In the genomic region with DNA sequence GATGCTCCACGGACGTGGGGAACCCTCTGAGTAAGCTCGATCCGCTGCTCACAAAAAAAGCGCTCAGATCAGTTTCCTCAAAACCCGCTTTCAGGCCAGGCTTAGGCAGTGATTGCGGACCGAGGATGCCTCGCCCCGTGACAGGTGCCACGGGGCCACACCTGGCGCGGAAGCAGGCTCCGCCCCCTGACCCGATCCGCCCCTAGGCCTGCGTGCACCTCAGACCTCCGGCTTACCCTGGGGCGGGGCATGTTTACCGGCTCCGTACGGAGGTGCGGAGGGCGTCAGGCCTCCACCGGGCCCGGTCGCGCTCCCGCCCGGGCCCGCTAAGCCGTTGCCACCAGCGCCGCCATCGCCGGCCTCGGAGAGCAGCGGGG, we compare ENCODE assay signal across 8 mouse cellular contexts. TPM values are rescaled to one million over a fixed set of nuclear protein-coding genes. Genes with fewer than 3 reads are reported as not detected.
DNase-seq lines count a peak whose midpoint lies in the region; ATAC-seq and TF ChIP-seq lines count a peak whose summit lies in the region.

No protein-coding gene starts in this region.

- under 1% methylated on average over 37 of the region's 38 CpGs for WGBS in spleen, adult 2 months
- WGBS in forebrain, embryonic 16.5 days, result under 1% methylated on average over 38 of the region's 38 CpGs
- WGBS in limb, embryonic 11.5 days, result under 1% methylated on average over 38 of the region's 38 CpGs
- 2% methylated on average over 38 of the region's 38 CpGs for WGBS in midbrain, embryonic 10.5 days
- WGBS in stomach, embryonic 16.5 days, result under 1% methylated on average over 38 of the region's 38 CpGs

- peak overlapping the region; percentile 95 for H3K27ac ChIP-seq in spleen, adult 2 months (ENCODE audit: insufficient read depth, low read length)
- peak overlapping the region; percentile 86 for H3K27ac ChIP-seq in forebrain, embryonic 16.5 days (ENCODE audit: low read length)
- 0 out of 2 replicates have a peak overlapping the region, but pooled peaks have one; percentile 62 for H3K27ac ChIP-seq in limb, embryonic 11.5 days (replicated peaks; ENCODE audit: low read depth, low read length)
- H3K27ac ChIP-seq in midbrain, embryonic 10.5 days (replicated peaks), result peak overlapping the region; percentile 92
- H3K27ac ChIP-seq in stomach, embryonic 16.5 days (ENCODE audit: low read length), result peak overlapping the region; percentile 96

- TF ChIP-seq CTCF in spleen, adult 2 months (IDR thresholded peaks at IDR 0.05; ENCODE audit: extremely low read depth, insufficient read depth, insufficient read length, insufficient replicate concordance), result no peak

- peak overlapping the region; percentile 75 for H3K4me3 ChIP-seq in spleen, adult 2 months (ENCODE audit: extremely low read depth, insufficient read depth, insufficient read length)
- peak overlapping the region; percentile 98 for H3K4me3 ChIP-seq in forebrain, embryonic 16.5 days (replicated peaks; ENCODE audit: low read length)
- H3K4me3 ChIP-seq in limb, embryonic 11.5 days (ENCODE audit: low read depth, low read length), result peak overlapping the region; percentile 98
- H3K4me3 ChIP-seq in midbrain, embryonic 10.5 days, result peak overlapping the region; percentile 91
- H3K4me3 ChIP-seq in stomach, embryonic 16.5 days (replicated peaks; ENCODE audit: low read length), result peak overlapping the region; percentile 99

- peak overlapping the region; percentile 73 for H3K4me2 ChIP-seq in forebrain, embryonic 16.5 days (ENCODE audit: low read length)
- H3K4me2 ChIP-seq in limb, embryonic 11.5 days (ENCODE audit: low read depth, severe bottlenecking), result peak overlapping the region; percentile 76
- peak overlapping the region; percentile 83 for H3K4me2 ChIP-seq in stomach, embryonic 16.5 days (ENCODE audit: low read depth, low read length)

- H3K9me3 ChIP-seq in forebrain, embryonic 16.5 days (ENCODE audit: control insufficient read depth, low read length), result no peaks in the 10 kb centered on the region
- H3K9me3 ChIP-seq in limb, embryonic 11.5 days (ENCODE audit: control insufficient read depth, low read length), result no peaks in the 10 kb centered on the region
- H3K9me3 ChIP-seq in midbrain, embryonic 10.5 days (replicated peaks), result no peaks in the 10 kb centered on the region
- no peaks in the 10 kb centered on the region for H3K9me3 ChIP-seq in stomach, embryonic 16.5 days (replicated peaks; ENCODE audit: control insufficient read depth, low read length)

- no peaks in the 10 kb centered on the region for H3K27me3 ChIP-seq in spleen, adult 2 months (ENCODE audit: control insufficient read depth, insufficient read depth, low read length)
- H3K27me3 ChIP-seq in forebrain, embryonic 16.5 days (replicated peaks; ENCODE audit: control insufficient read depth, insufficient read depth, low read length), result no peaks in the 10 kb centered on the region
- no peaks in the 10 kb centered on the region for H3K27me3 ChIP-seq in limb, embryonic 11.5 days (ENCODE audit: control insufficient read depth, insufficient read depth, low read length)
- no peaks in the 10 kb centered on the region for H3K27me3 ChIP-seq in midbrain, embryonic 10.5 days (ENCODE audit: low read depth, poor library complexity, severe bottlenecking)
- H3K27me3 ChIP-seq in stomach, embryonic 16.5 days (ENCODE audit: control insufficient read depth, insufficient read depth, low read length), result no peaks in the 10 kb centered on the region

- DNase-seq in cerebellum, adult 11 months, result peak; percentile 85
- no peak for DNase-seq in cerebellum, adult 11-12 months
- DNase-seq in spleen, adult 2 months (ENCODE audit: low read depth in 1 of 2, low spot score in 2 of 2), result peak; percentile 70 to 71
- DNase-seq in spleen, adult 12 weeks (ENCODE audit: low spot score), result no peak
- DNase-seq in limb, embryonic 11.5 days (ENCODE audit: low spot score), result peak; percentile 45
- no peak for DNase-seq in midbrain, embryonic 10.5 days (ENCODE audit: low spot score)

- peak; percentile 23 for ATAC-seq in forebrain, embryonic 16.5 days
- peak; percentile 36 for ATAC-seq in limb, embryonic 11.5 days (ENCODE audit: insufficient number of reproducible peaks, low FRiP score, low TSS enrichment, low read depth)
- peak; percentile 58 for ATAC-seq in stomach, embryonic 16.5 days (ENCODE audit: insufficient read depth, low FRiP score)

- H3K36me3 ChIP-seq in spleen, adult 2 months (ENCODE audit: control insufficient read depth, insufficient read depth, low read length), result peaks cover 31% of the 10 kb centered on the region
- peaks cover 18% of the 10 kb centered on the region for H3K36me3 ChIP-seq in forebrain, embryonic 16.5 days (ENCODE audit: control insufficient read depth, insufficient read depth)
- H3K36me3 ChIP-seq in limb, embryonic 11.5 days (ENCODE audit: control insufficient read depth, insufficient read depth, low read length), result peaks cover 12% of the 10 kb centered on the region; the same call in 1 of the 2 replicates
- peaks cover 39% of the 10 kb centered on the region for H3K36me3 ChIP-seq in midbrain, embryonic 10.5 days
- H3K36me3 ChIP-seq in stomach, embryonic 16.5 days (ENCODE audit: control insufficient read depth, insufficient read depth, low read length), result peaks cover 19% of the 10 kb centered on the region; the same call in 1 of the 2 replicates

- no peak for TF ChIP-seq POLR2A in spleen, adult 2 months (IDR thresholded peaks at IDR 0.05; ENCODE audit: low read depth, low read length)

- peak overlapping the region; percentile 99 for H3K9ac ChIP-seq in forebrain, embryonic 16.5 days (replicated peaks; ENCODE audit: low read depth, low read length)
- peak overlapping the region; percentile 93 for H3K9ac ChIP-seq in limb, embryonic 11.5 days (ENCODE audit: low read length)
- H3K9ac ChIP-seq in stomach, embryonic 16.5 days (ENCODE audit: low read length), result peak overlapping the region; percentile 98

- H3K4me1 ChIP-seq in spleen, adult 2 months (ENCODE audit: control insufficient read depth, insufficient read depth, insufficient read length), result peaks cover 8% of the 10 kb centered on the region; the same call in 1 of the 2 replicates
- peaks cover 33% of the 10 kb centered on the region for H3K4me1 ChIP-seq in forebrain, embryonic 16.5 days (replicated peaks; ENCODE audit: control insufficient read depth, insufficient read depth, low read length)
- H3K4me1 ChIP-seq in limb, embryonic 11.5 days (ENCODE audit: control insufficient read depth, insufficient read depth, low read length), result 0 out of 2 replicates have a peak, but pooled peaks cover 3% of the 10 kb centered on the region
- peaks cover 44% of the 10 kb centered on the region for H3K4me1 ChIP-seq in midbrain, embryonic 10.5 days
- peaks cover 12% of the 10 kb centered on the region for H3K4me1 ChIP-seq in stomach, embryonic 16.5 days (ENCODE audit: control insufficient read depth, insufficient read depth, low read length)

RNA-seq across cellular contexts. Expression of a gene that starts 0.3 kb away (rescaled TPM):
- 87.3 and 131 TPM in 2 replicates for polyA plus RNA-seq in spleen, adult 2 months (2012; rRNA removed)
- 100 and 101 TPM in 2 replicates for polyA plus RNA-seq in forebrain, embryonic 16.5 days (2015; fragmentation: Nextera tagmentation; extraction: Ambion mirVana)
- polyA plus RNA-seq in limb, embryonic 11.5 days (2014; fragmentation: Nextera tagmentation; extraction: Ambion mirVana), result 47.3 and 52.8 TPM in 2 replicates
- 50.4 and 55.6 TPM in 2 replicates for polyA plus RNA-seq in midbrain, embryonic 10.5 days (2016; fragmentation: Nextera tagmentation; extraction: Ambion mirVana)
- polyA plus RNA-seq in stomach, embryonic 16.5 days (2015; fragmentation: Nextera tagmentation; extraction: Ambion mirVana), result 45.2 and 47.6 TPM in 2 replicates

RNA-seq across cellular contexts. Expression of a gene that starts 0.5 kb away (rescaled TPM):
- 21.4 and 27.0 TPM in 2 replicates for polyA plus RNA-seq in spleen, adult 2 months (2012; rRNA removed)
- polyA plus RNA-seq in forebrain, embryonic 16.5 days (2015; fragmentation: Nextera tagmentation; extraction: Ambion mirVana), result 15.8 and 17.2 TPM in 2 replicates
- 78.4 and 86.1 TPM in 2 replicates for polyA plus RNA-seq in limb, embryonic 11.5 days (2014; fragmentation: Nextera tagmentation; extraction: Ambion mirVana)
- polyA plus RNA-seq in midbrain, embryonic 10.5 days (2016; fragmentation: Nextera tagmentation; extraction: Ambion mirVana), result 73.9 and 85.1 TPM in 2 replicates
- polyA plus RNA-seq in stomach, embryonic 16.5 days (2015; fragmentation: Nextera tagmentation; extraction: Ambion mirVana), result 74.9 and 75.2 TPM in 2 replicates

RNA-seq across cellular contexts. Expression of a gene that starts 5.6 kb away (rescaled TPM):
- 22.7 and 26.8 TPM in 2 replicates for polyA plus RNA-seq in spleen, adult 2 months (2012; rRNA removed)
- 265 and 283 TPM in 2 replicates for polyA plus RNA-seq in forebrain, embryonic 16.5 days (2015; fragmentation: Nextera tagmentation; extraction: Ambion mirVana)
- polyA plus RNA-seq in limb, embryonic 11.5 days (2014; fragmentation: Nextera tagmentation; extraction: Ambion mirVana), result 447 and 466 TPM in 2 replicates
- 412 and 447 TPM in 2 replicates for polyA plus RNA-seq in midbrain, embryonic 10.5 days (2016; fragmentation: Nextera tagmentation; extraction: Ambion mirVana)
- 149 and 166 TPM in 2 replicates for polyA plus RNA-seq in stomach, embryonic 16.5 days (2015; fragmentation: Nextera tagmentation; extraction: Ambion mirVana)

RNA-seq across cellular contexts. Expression of a gene that starts 5.7 kb away (rescaled TPM):
- 74.2 and 145 TPM in 2 replicates for polyA plus RNA-seq in spleen, adult 2 months (2012; rRNA removed)
- 140 and 146 TPM in 2 replicates for polyA plus RNA-seq in forebrain, embryonic 16.5 days (2015; fragmentation: Nextera tagmentation; extraction: Ambion mirVana)
- 173 and 186 TPM in 2 replicates for polyA plus RNA-seq in limb, embryonic 11.5 days (2014; fragmentation: Nextera tagmentation; extraction: Ambion mirVana)
- polyA plus RNA-seq in midbrain, embryonic 10.5 days (2016; fragmentation: Nextera tagmentation; extraction: Ambion mirVana), result 192 TPM in 2 replicates
- polyA plus RNA-seq in stomach, embryonic 16.5 days (2015; fragmentation: Nextera tagmentation; extraction: Ambion mirVana), result 130 and 140 TPM in 2 replicates

RNA-seq across cellular contexts. Expression of a gene that starts 14.0 kb away (rescaled TPM):
- polyA plus RNA-seq in spleen, adult 2 months (2012; rRNA removed), result 26.2 and 28.4 TPM in 2 replicates
- polyA plus RNA-seq in forebrain, embryonic 16.5 days (2015; fragmentation: Nextera tagmentation; extraction: Ambion mirVana), result 3.2 TPM in 1 of 2 replicates, not detected in the other
- not detected in 2 replicates for polyA plus RNA-seq in limb, embryonic 11.5 days (2014; fragmentation: Nextera tagmentation; extraction: Ambion mirVana)
- polyA plus RNA-seq in midbrain, embryonic 10.5 days (2016; fragmentation: Nextera tagmentation; extraction: Ambion mirVana), result not detected in 2 replicates
- not detected in 2 replicates for polyA plus RNA-seq in stomach, embryonic 16.5 days (2015; fragmentation: Nextera tagmentation; extraction: Ambion mirVana)

Comparison
In these comparisons a context has a peak if more than half of its experiments do, and no peak if none do; other contexts are left out.
1. DNase-seq: peak in cerebellum, adult 11 months (single experiment), spleen, adult 2 months (2 of 2) and limb, embryonic 11.5 days (single experiment); none in cerebellum, adult 11-12 months (single experiment), spleen, adult 12 weeks (single experiment) and midbrain, embryonic 10.5 days (single experiment).
2. Peak in every context shown above with its lines, with median percentiles within 50 percentile points of each other: H3K27ac ChIP-seq, H3K4me3 ChIP-seq, ATAC-seq, H3K4me2 ChIP-seq and H3K9ac ChIP-seq.